Mouse (Mus musculus) liver, embryonic 16.5 days (tissue): ENCODE data around the gene Kdm2a. TPM values are rescaled to one million over a fixed set of nuclear protein-coding genes. Genes with fewer than 3 reads are reported as not detected.

Experiments
- ATAC-seq: fragments of 200-750 bp; cut with Nextera tagmentation; 2 replicates; pipeline ENCODE4 v1.8.0; 2017; ENCODE audit warnings: low read depth, mild to moderate bottlenecking, moderate number of reproducible peaks, moderate library complexity
- H3K27ac ChIP-seq: fragments of 300-500 bp; sonication (generic); 2 replicates; pipeline ENCODE4 v1.5.1; 2014; ENCODE audit warnings: mild to moderate bottlenecking, low read length
- H3K27me3 ChIP-seq: fragments of 300-500 bp; sonication (generic); 2 replicates; pipeline ENCODE4 v1.6.1; 2014; ENCODE audit warnings: low read depth, low read length, mixed read lengths; ENCODE audit not compliant: control insufficient read depth, insufficient read depth
- H3K36me3 ChIP-seq: fragments of 300-500 bp; sonication (generic); 2 replicates; pipeline ENCODE4 v1.6.1; 2014; ENCODE audit warnings: mild to moderate bottlenecking; ENCODE audit not compliant: control insufficient read depth, insufficient read depth
- H3K4me1 ChIP-seq: fragments of 300-500 bp; sonication (generic); 2 replicates; pipeline ENCODE4 v1.6.1; 2014; ENCODE audit warnings: low read depth, low read length, mixed read lengths; ENCODE audit not compliant: control insufficient read depth
- H3K4me2 ChIP-seq: fragments of 300-500 bp; sonication (generic); 2 replicates; pipeline ENCODE4 v1.6.1; 2014; ENCODE audit warnings: low read depth, low read length, mixed read lengths
- H3K4me3 ChIP-seq: fragments of 300-500 bp; sonication (generic); 2 replicates; pipeline ENCODE4 v1.5.1; 2014; ENCODE audit warnings: low read depth, mild to moderate bottlenecking, low read length
- H3K9ac ChIP-seq: fragments of 300-500 bp; sonication (generic); 2 replicates; pipeline ENCODE4 v1.6.1; 2014; ENCODE audit warnings: low read depth, low read length
- H3K9me3 ChIP-seq: fragments of 300-500 bp; sonication (generic); replicated peaks from 2 replicates; pipeline ENCODE4 v1.6.1; 2016; ENCODE audit warnings: low read length; ENCODE audit not compliant: control insufficient read depth
- WGBS: fragments of 180-500 bp; shearing (Covaris S2); extraction: QIAGEN DNeasy Blood & Tissue Kit; methylation state at CpG from one replicate; pipeline ENCODE4 v1.1.7; 2014; ENCODE audit not compliant: insufficient replicate concordance; 5-methylcytosine and 5-hydroxymethylcytosine counted together
- polyA plus RNA-seq: library from polyadenylated mRNA; unstranded; fragments of >200 nt; fragmentation: Nextera tagmentation; extraction: Ambion mirVana; gene quantifications from 2 replicates; pipeline ENCODE4 v1.2.1, GENCODE M21; 2015

The Kdm2a gene
- 11.0 and 13.7 TPM in 2 replicates for polyA plus RNA-seq

DNA sequence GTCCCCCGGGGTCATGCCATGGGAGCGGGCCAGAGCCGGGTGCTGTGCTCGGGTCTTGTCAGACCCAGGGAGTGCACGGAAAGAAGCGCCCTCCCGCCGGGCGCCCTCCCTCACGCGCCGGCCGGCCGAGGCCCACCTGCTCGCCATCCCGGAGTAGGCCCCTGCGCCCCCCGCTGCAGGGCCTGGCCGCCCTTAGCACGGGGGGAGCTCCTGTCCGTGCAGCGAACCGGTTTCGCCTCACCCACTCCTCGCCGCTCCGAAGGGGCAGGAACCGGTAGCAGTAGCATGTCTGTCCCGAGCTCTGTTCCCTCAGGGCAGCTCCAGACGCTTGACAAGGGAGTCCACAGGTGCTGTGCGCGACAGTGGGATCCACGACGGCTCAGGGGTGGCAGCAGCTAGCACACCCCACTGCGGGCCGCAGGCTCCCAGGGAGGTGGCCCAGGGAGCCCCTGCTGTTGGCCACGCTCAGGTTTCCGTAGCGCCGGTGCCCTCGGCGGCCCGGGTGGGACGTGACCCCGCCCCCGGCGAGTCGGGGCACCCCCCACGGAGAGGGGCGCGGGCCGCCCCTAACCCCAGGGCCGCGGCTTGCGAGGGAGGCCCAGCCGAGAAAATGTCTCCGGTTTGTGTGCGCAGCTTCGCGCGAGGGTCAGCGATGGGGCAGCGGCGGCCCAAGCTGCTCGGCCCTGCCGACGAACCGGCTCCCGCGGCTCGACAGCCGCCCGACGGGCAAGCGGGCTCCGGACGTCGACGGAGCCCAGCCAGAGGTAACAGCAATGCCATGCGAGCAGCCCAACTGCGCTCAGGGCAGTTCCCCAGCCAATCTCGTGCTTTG, at the start of gene Kdm2a:
Gene Kdm2a (minus strand): TSS at position 488 of the 832 bp plus-strand sequence.
- H3K4me1 ChIP-seq, result peaks cover 20% of the 10 kb centered on the region
- H3K27ac ChIP-seq, result peak within 1 kb of the TSS; percentile 97
- peak; percentile 2 for ATAC-seq
- 2% methylated on average over 82 of the region's 82 CpGs for WGBS
- peak within 1 kb of the TSS; percentile 100 for H3K4me2 ChIP-seq
- H3K9me3 ChIP-seq, result no peaks in the 10 kb centered on the region
- peaks cover 9% of the 10 kb centered on the region for H3K27me3 ChIP-seq
- H3K36me3 ChIP-seq, result no peaks in the 10 kb centered on the region
- H3K9ac ChIP-seq, result peak within 1 kb of the TSS; percentile 87
- peak within 1 kb of the TSS; percentile 95 for H3K4me3 ChIP-seq

GRCm38 (mm10) chr19:4447445-4447844, 49.4 kb upstream of the Kdm2a start:
- Histone ChIP-seq H3K4me1 (no peaks in the 10 kb centered on the region), H3K27me3 (no peaks in the 10 kb centered on the region), H3K4me3 (no peak overlapping the region), H3K9ac (no peak overlapping the region), H3K36me3 (no peaks in the 10 kb centered on the region), H3K27ac (no peak overlapping the region), H3K9me3 (no peaks in the 10 kb centered on the region), H3K4me2 (no peak overlapping the region)
- 76% methylated on average over 9 of the region's 9 CpGs for WGBS
- no peak for ATAC-seq

- Histone ChIP-seq H3K36me3 (no peaks in the 10 kb centered on the region), H3K9me3 (no peaks in the 10 kb centered on the region), H3K4me1 (no peaks in the 10 kb centered on the region), H3K4me2 (no peak overlapping the region), H3K9ac (no peak overlapping the region), H3K27me3 (no peaks in the 10 kb centered on the region), H3K4me3 (no peak overlapping the region), H3K27ac (no peak overlapping the region)
- WGBS, result 62% methylated on average over 8 of the region's 8 CpGs
- ATAC-seq, result no peak
Measured at GRCm38 (mm10) chr19:4446661-4447420, 48.8 kb upstream of the Kdm2a start.

DNA sequence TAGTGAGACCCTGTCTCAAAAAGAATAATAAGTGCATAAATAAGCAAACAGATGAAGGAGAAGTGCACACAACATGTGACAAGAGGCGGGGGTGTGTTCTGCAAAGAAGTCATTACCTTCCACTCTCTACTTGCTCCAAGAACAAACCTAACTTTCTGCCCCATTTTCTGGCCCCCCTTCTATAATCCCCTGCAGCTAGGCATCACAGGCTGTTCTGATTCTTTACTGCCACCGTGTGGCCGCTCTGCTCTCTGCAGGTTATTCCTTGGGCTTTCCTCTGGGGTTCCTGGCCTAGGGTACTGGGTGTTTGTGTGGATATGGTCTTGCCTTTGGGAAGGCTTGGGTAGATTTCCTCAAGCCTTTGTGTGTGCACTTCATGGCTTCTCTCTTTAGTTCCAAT, 44.3 kb upstream of the Kdm2a start:
- no peaks in the 10 kb centered on the region for H3K9me3 ChIP-seq
- ATAC-seq, result no peak
- WGBS, result 5% methylated on average over 3 of the region's 3 CpGs
- H3K4me2 ChIP-seq, result no peak overlapping the region
- no peak overlapping the region for H3K9ac ChIP-seq
- no peak overlapping the region; the same call in 1 of the 2 replicates for H3K27ac ChIP-seq
- H3K27me3 ChIP-seq, result peaks cover 29% of the 10 kb centered on the region
- no peaks in the 10 kb centered on the region for H3K36me3 ChIP-seq
- H3K4me3 ChIP-seq, result no peak overlapping the region
- H3K4me1 ChIP-seq, result peaks cover 8% of the 10 kb centered on the region

GRCm38 (mm10) chr19:4441621-4442161, 43.6 kb upstream of the Kdm2a start:
- H3K4me3 ChIP-seq, result no peak overlapping the region
- peak overlapping the region; percentile 18 for H3K27ac ChIP-seq
- H3K9me3 ChIP-seq, result no peaks in the 10 kb centered on the region
- no peaks in the 10 kb centered on the region for H3K36me3 ChIP-seq
- ATAC-seq, result peak; percentile 64
- no peak overlapping the region for H3K4me2 ChIP-seq
- 26% methylated on average over 10 of the region's 10 CpGs for WGBS
- no peak overlapping the region for H3K9ac ChIP-seq
- peaks cover 8% of the 10 kb centered on the region for H3K4me1 ChIP-seq
- H3K27me3 ChIP-seq, result peaks cover 29% of the 10 kb centered on the region

- no peak overlapping the region for H3K4me3 ChIP-seq
- H3K9me3 ChIP-seq, result no peaks in the 10 kb centered on the region
- ATAC-seq, result no peak
- H3K4me2 ChIP-seq, result no peak overlapping the region
- H3K36me3 ChIP-seq, result no peaks in the 10 kb centered on the region
- no peak overlapping the region for H3K9ac ChIP-seq
- peaks cover 8% of the 10 kb centered on the region for H3K4me1 ChIP-seq
- H3K27me3 ChIP-seq, result peaks cover 29% of the 10 kb centered on the region
- peak overlapping the region; percentile 18 for H3K27ac ChIP-seq
- WGBS, result 10% methylated on average over 6 of the region's 6 CpGs
Measured at GRCm38 (mm10) chr19:4441090-4441591, 43.1 kb upstream of the Kdm2a start.

- WGBS, result 8% methylated on average over 8 of the region's 8 CpGs
- ATAC-seq, result no peak
- Histone ChIP-seq H3K9me3 (no peaks in the 10 kb centered on the region), H3K27me3 (peaks cover 29% of the 10 kb centered on the region), H3K27ac (no peak overlapping the region), H3K4me1 (peaks cover 8% of the 10 kb centered on the region), H3K4me2 (no peak overlapping the region), H3K4me3 (no peak overlapping the region), H3K9ac (no peak overlapping the region), H3K36me3 (no peaks in the 10 kb centered on the region)
Measured at GRCm38 (mm10) chr19:4440222-4440621, 42.1 kb upstream of the Kdm2a start.

- peak within 1 kb of the TSS; percentile 50 for H3K9ac ChIP-seq
- ATAC-seq, result peak; percentile 60
- peaks cover 8% of the 10 kb centered on the region for H3K4me1 ChIP-seq
- peak within 1 kb of the TSS; percentile 49 for H3K4me2 ChIP-seq
- H3K27me3 ChIP-seq, result peaks cover 29% of the 10 kb centered on the region
- H3K9me3 ChIP-seq, result no peaks in the 10 kb centered on the region
- 0 out of 2 replicates have a peak within 1 kb of the TSS, but pooled peaks have one; percentile 16 for H3K27ac ChIP-seq
- 1% methylated on average over 47 of the region's 51 CpGs for WGBS
- H3K4me3 ChIP-seq, result peak within 1 kb of the TSS; percentile 58
- no peaks in the 10 kb centered on the region for H3K36me3 ChIP-seq
Measured at GRCm38 (mm10) chr19:4439161-4439801, 41.2 kb upstream of the Kdm2a start, which contains the start of gene Rhod. Rhod (minus strand) TSS chr19:4439432.
